Mouse (Mus musculus): ENCODE data around the gene Gal3st2b.
"Not testable (repeated sequence)": the region's sequence is repeated elsewhere in the genome, so short reads cannot be mapped to it uniquely, and the experiment has no call there.

Gene Gal3st2b

GRCm38 (mm10) chr1:93988786-93989185, 70.7 kb downstream of the Gal3st2b start:
- Histone ChIP-seq H3K4me1 (replicated peaks; ENCODE audit: low read depth, low read length) (no peaks in the 10 kb centered on the region), H3K36me3 (ENCODE audit: insufficient read depth, low read length) (no peaks in the 10 kb centered on the region), H3K4me3 (replicated peaks; ENCODE audit: low read length) (no peak overlapping the region), H3K27me3 (ENCODE audit: insufficient read depth, low read length) (no peaks in the 10 kb centered on the region), H3K9me3 (ENCODE audit: low read length) (no peaks in the 10 kb centered on the region)
- no peak for TF ChIP-seq NANOG (IDR thresholded peaks at IDR 0.05; ENCODE audit: borderline replicate concordance, low read length)
- TF ChIP-seq CTCF (conservative IDR thresholded peaks at IDR 0.05; ENCODE audit: low read length), result no peak
- no peak for TF ChIP-seq POU5F1 (IDR thresholded peaks at IDR 0.05; ENCODE audit: borderline replicate concordance, low read length)

GRCm38 (mm10) chr1:93990209-93990608, 72.1 kb downstream of the Gal3st2b start, which contains the start of gene Gal3st2c:
Gene Gal3st2c, plus strand, starts transcription at chr1:93990509.
- not testable (repeated sequence) for H3K4me3 ChIP-seq (replicated peaks; ENCODE audit: low read length); H3K36me3 ChIP-seq (ENCODE audit: insufficient read depth, low read length); H3K27me3 ChIP-seq (ENCODE audit: insufficient read depth, low read length); H3K4me1 ChIP-seq (replicated peaks; ENCODE audit: low read depth, low read length); H3K9me3 ChIP-seq (ENCODE audit: low read length)

- H3K27me3 ChIP-seq (ENCODE audit: insufficient read depth, low read length); H3K4me1 ChIP-seq (replicated peaks; ENCODE audit: low read depth, low read length); H3K36me3 ChIP-seq (ENCODE audit: insufficient read depth, low read length); H3K4me3 ChIP-seq (replicated peaks; ENCODE audit: low read length); H3K9me3 ChIP-seq (ENCODE audit: low read length): not testable (repeated sequence)
Observed at GRCm38 (mm10) chr1:93991068-93991467, 73.0 kb downstream of the Gal3st2b start.

- not testable (repeated sequence) for H3K36me3 ChIP-seq (ENCODE audit: insufficient read depth, low read length)
Observed at GRCm38 (mm10) chr1:93991491-93991890, 73.4 kb downstream of the Gal3st2b start.

More at GRCm38 (mm10) chr1:93991491-93991890, 73.4 kb downstream of the Gal3st2b start:
- H3K4me1 ChIP-seq (replicated peaks; ENCODE audit: low read depth, low read length); H3K4me3 ChIP-seq (replicated peaks; ENCODE audit: low read length); H3K27me3 ChIP-seq (ENCODE audit: insufficient read depth, low read length); H3K9me3 ChIP-seq (ENCODE audit: low read length): not testable (repeated sequence)
